ENCODE assay signal across 17 mouse cellular contexts in the genomic region with DNA sequence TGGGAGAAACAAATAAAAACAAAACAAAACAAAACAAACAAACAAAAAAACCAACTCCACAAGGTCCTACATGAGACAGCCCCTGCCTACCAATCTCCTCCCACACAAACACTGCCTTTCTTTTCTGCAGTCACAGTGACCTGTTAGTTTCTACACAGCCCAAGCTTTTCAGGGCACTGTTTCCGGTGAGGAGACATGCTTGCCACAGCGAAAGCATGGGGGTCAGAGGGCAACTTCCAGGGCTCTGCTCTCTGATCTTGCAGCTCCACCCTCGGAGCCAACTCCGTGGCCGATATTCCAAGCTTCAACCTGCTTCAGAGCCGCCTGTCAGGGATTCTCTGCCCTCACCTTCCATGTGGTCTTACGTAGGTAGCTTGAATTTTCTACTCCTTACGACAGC. TPM values are rescaled to one million over a fixed set of nuclear protein-coding genes. Genes with fewer than 3 reads are reported as not detected.
DNase-seq lines count a peak whose midpoint lies in the region; ATAC-seq and TF ChIP-seq lines count a peak whose summit lies in the region.
"Had no signal": no experiment of that assay in that cellular context is flagged by ENCODE, and none has a peak within 500 bp of the region (broad histone marks: within the 10 kb centered on the region; RNA-seq: fewer than 3 reads in every experiment).

No protein-coding gene starts in this region.

- no peak overlapping the region for H3K4me3 ChIP-seq in forebrain, embryonic 10.5 days
- H3K4me3 ChIP-seq in forebrain, postnatal 0 days (ENCODE audit: low read depth, low read length) = no peak overlapping the region
- H3K4me3 ChIP-seq in midbrain, embryonic 10.5 days = no peak overlapping the region
- no peak overlapping the region for H3K4me3 ChIP-seq in midbrain, embryonic 13.5 days (replicated peaks)
- H3K4me3 ChIP-seq in liver, embryonic 11.5 days (ENCODE audit: low read depth, low read length) = no peak overlapping the region
- H3K4me3 ChIP-seq: heart, embryonic 12.5 days had no signal

- H3K9ac ChIP-seq in forebrain, postnatal 0 days = no peak overlapping the region
- H3K9ac ChIP-seq in midbrain, embryonic 13.5 days (replicated peaks) = no peak overlapping the region
- H3K9ac ChIP-seq in liver, embryonic 11.5 days (ENCODE audit: low read depth, low read length) = no peak overlapping the region
- H3K9ac ChIP-seq: heart, embryonic 12.5 days had no signal

- H3K4me1 ChIP-seq in forebrain, embryonic 10.5 days = peaks cover 39% of the 10 kb centered on the region
- no peaks in the 10 kb centered on the region for H3K4me1 ChIP-seq in forebrain, postnatal 0 days (ENCODE audit: insufficient read depth)
- H3K4me1 ChIP-seq in midbrain, embryonic 10.5 days = peaks cover 35% of the 10 kb centered on the region
- H3K4me1 ChIP-seq in midbrain, embryonic 13.5 days (replicated peaks) = 0 out of 2 replicates have a peak, but pooled peaks cover 3% of the 10 kb centered on the region
- 0 out of 2 replicates have a peak, but pooled peaks cover 4% of the 10 kb centered on the region for H3K4me1 ChIP-seq in liver, embryonic 11.5 days (replicated peaks; ENCODE audit: control insufficient read depth, insufficient read depth, low read length)

- H3K4me2 ChIP-seq in forebrain, postnatal 0 days (ENCODE audit: low read depth) = no peak overlapping the region
- H3K4me2 ChIP-seq in midbrain, embryonic 13.5 days (replicated peaks) = no peak overlapping the region
- H3K4me2 ChIP-seq in liver, embryonic 11.5 days = peak overlapping the region; percentile 19; the same call in 1 of the 2 replicates
- H3K4me2 ChIP-seq: heart, embryonic 12.5 days had no signal

- DNase-seq in forebrain, embryonic 10.5 days (ENCODE audit: extremely low spot score, low spot score) = no peak
- no peak for DNase-seq in forebrain, postnatal 0 days
- DNase-seq in midbrain, embryonic 10.5 days (ENCODE audit: low spot score) = peak; percentile 29
- DNase-seq in liver, embryonic 11.5 days (ENCODE audit: low spot score) = no peak
- no peak for DNase-seq in cerebellum, postnatal 4 days (ENCODE audit: low spot score in 2 of 2)
- DNase-seq in thymus, postnatal 14 days = no peak
- DNase-seq in thymus, postnatal 25 days = no peak
- DNase-seq: adrenal gland, adult 2 months; cerebellum, adult 2 months; lung, adult 2 months; midbrain, embryonic 14.5 days; retina, postnatal 1 day; right cerebral cortex, postnatal 4 days had no signal

- no peak for ATAC-seq in forebrain, postnatal 0 days
- no peak for ATAC-seq in midbrain, embryonic 13.5 days
- ATAC-seq in liver, embryonic 11.5 days (replicated peaks; ENCODE audit: low FRiP score) = peak; percentile 49; the same call in 1 of the 2 replicates
- ATAC-seq: forebrain, embryonic 14.5 days had no signal

- no peak for TF ChIP-seq CTCF in forebrain, postnatal 0 days (IDR thresholded peaks at IDR 0.05; ENCODE audit: low read depth)

- H3K27me3 ChIP-seq in forebrain, embryonic 10.5 days (ENCODE audit: poor library complexity, severe bottlenecking) = 0 out of 2 replicates have a peak, but pooled peaks cover 4% of the 10 kb centered on the region
- no peaks in the 10 kb centered on the region for H3K27me3 ChIP-seq in forebrain, postnatal 0 days (ENCODE audit: insufficient read depth, low read length)
- H3K27me3 ChIP-seq in midbrain, embryonic 10.5 days (ENCODE audit: low read depth, poor library complexity, severe bottlenecking) = 0 out of 2 replicates have a peak, but pooled peaks cover 5% of the 10 kb centered on the region
- no peaks in the 10 kb centered on the region for H3K27me3 ChIP-seq in midbrain, embryonic 13.5 days
- H3K27me3 ChIP-seq in liver, embryonic 11.5 days (replicated peaks; ENCODE audit: control insufficient read depth, insufficient read depth, low read length) = no peaks in the 10 kb centered on the region

- WGBS in forebrain, embryonic 10.5 days = 40% methylated on average over 8 of the region's 8 CpGs
- 69% methylated on average over 8 of the region's 8 CpGs for WGBS in forebrain, postnatal 0 days
- WGBS in midbrain, embryonic 10.5 days = 36% methylated on average over 8 of the region's 8 CpGs
- 45% methylated on average over 8 of the region's 8 CpGs for WGBS in midbrain, embryonic 13.5 days
- WGBS in liver, embryonic 11.5 days = 53% methylated on average over 8 of the region's 8 CpGs

- H3K9me3 ChIP-seq in forebrain, embryonic 10.5 days = no peaks in the 10 kb centered on the region
- no peaks in the 10 kb centered on the region for H3K9me3 ChIP-seq in forebrain, postnatal 0 days (ENCODE audit: low read length)
- no peaks in the 10 kb centered on the region for H3K9me3 ChIP-seq in midbrain, embryonic 10.5 days (replicated peaks)
- H3K9me3 ChIP-seq in midbrain, embryonic 13.5 days = no peaks in the 10 kb centered on the region
- no peaks in the 10 kb centered on the region for H3K9me3 ChIP-seq in liver, embryonic 11.5 days (ENCODE audit: control insufficient read depth, low read length)
- H3K9me3 ChIP-seq: heart, embryonic 12.5 days had no signal

- no peaks in the 10 kb centered on the region for H3K36me3 ChIP-seq in forebrain, embryonic 10.5 days (replicated peaks)
- no peaks in the 10 kb centered on the region for H3K36me3 ChIP-seq in forebrain, postnatal 0 days (ENCODE audit: insufficient read depth)
- no peaks in the 10 kb centered on the region for H3K36me3 ChIP-seq in midbrain, embryonic 10.5 days
- no peaks in the 10 kb centered on the region for H3K36me3 ChIP-seq in midbrain, embryonic 13.5 days
- no peaks in the 10 kb centered on the region for H3K36me3 ChIP-seq in liver, embryonic 11.5 days (ENCODE audit: control insufficient read depth, insufficient read depth, low read length)
- H3K36me3 ChIP-seq: heart, embryonic 12.5 days had no signal

- 0 out of 2 replicates have a peak overlapping the region, but pooled peaks have one; percentile 63 for H3K27ac ChIP-seq in forebrain, embryonic 10.5 days
- no peak overlapping the region for H3K27ac ChIP-seq in forebrain, postnatal 0 days (ENCODE audit: low read depth, low read length)
- no peak overlapping the region for H3K27ac ChIP-seq in midbrain, embryonic 10.5 days (replicated peaks)
- no peak overlapping the region for H3K27ac ChIP-seq in midbrain, embryonic 13.5 days
- H3K27ac ChIP-seq in liver, embryonic 11.5 days (ENCODE audit: low read depth, low read length) = peak overlapping the region; percentile 46; the same call in 1 of the 2 replicates
- H3K27ac ChIP-seq: macrophage had no signal

RNA-seq across cellular contexts. Expression of a gene that starts 22.6 kb away (rescaled TPM):
- 66.2 and 67.3 TPM in 2 replicates for polyA plus RNA-seq in forebrain, embryonic 10.5 days (2016; fragmentation: Nextera tagmentation; extraction: Ambion mirVana)
- 31.6 and 48.0 TPM in 2 replicates for total RNA-seq in forebrain, postnatal 0 days (2014; rRNA removed)
- polyA plus RNA-seq in forebrain, postnatal 0 days (2015; fragmentation: Nextera tagmentation; extraction: Ambion mirVana) = 44.7 and 62.8 TPM in 2 replicates
- polyA plus RNA-seq in midbrain, embryonic 10.5 days (2016; fragmentation: Nextera tagmentation; extraction: Ambion mirVana) = 28.2 and 37.2 TPM in 2 replicates
- polyA plus RNA-seq in midbrain, embryonic 13.5 days (2015; fragmentation: Nextera tagmentation; extraction: Ambion mirVana) = 52.0 and 56.2 TPM in 2 replicates
- 7.9 and 10.6 TPM in 2 replicates for polyA plus RNA-seq in liver, embryonic 11.5 days (2014; fragmentation: Nextera tagmentation; extraction: Ambion mirVana)
- polyA plus RNA-seq: macrophage had no signal

Comparison
In these comparisons a context has a peak if more than half of its experiments do, and no peak if none do; other contexts are left out.
1. H3K27ac ChIP-seq: peak in forebrain, embryonic 10.5 days (single experiment) and liver, embryonic 11.5 days (single experiment); none in forebrain, postnatal 0 days (single experiment), midbrain, embryonic 10.5 days (single experiment) and midbrain, embryonic 13.5 days (single experiment).